Mouse (Mus musculus): Measurements from ENCODE around the gene Npl. TPM values are rescaled to one million over a fixed set of nuclear protein-coding genes. Genes with fewer than 3 reads are reported as not detected.

Npl gene
- polyA plus RNA-seq, 1 experiment from 2014 or later, result 14.3 TPM

DNA sequence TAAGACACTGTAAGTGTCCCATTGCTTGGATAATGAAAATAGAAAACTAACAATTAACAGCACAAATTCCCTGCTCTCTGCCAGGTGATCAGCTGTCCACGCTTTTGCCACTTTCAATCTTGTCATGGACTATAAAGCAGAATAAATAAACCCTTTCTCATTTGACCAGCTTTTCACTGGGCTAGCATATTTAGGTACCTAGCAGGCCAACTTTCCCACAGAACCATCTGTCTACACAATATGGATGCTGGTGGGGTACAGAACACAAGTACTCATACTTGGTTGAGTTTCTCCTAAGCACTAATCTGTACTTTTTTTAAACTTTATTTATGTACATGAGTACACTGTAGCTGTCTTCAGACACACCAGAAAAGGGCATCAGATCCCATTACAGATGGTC lies 70.5 kb downstream of the Npl start:
- no peaks in the 10 kb centered on the region for H3K27me3 ChIP-seq (ENCODE audit: control insufficient read depth, insufficient read depth, low read length)
- no peak overlapping the region for H3K9ac ChIP-seq (ENCODE audit: low read length)
- H3K27ac ChIP-seq (ENCODE audit: low read depth, low read length), result no peak overlapping the region
- WGBS, result 90% methylated on average over 1 of the region's 1 CpGs
- no peaks in the 10 kb centered on the region for H3K9me3 ChIP-seq (ENCODE audit: control insufficient read depth, low read length)
- H3K36me3 ChIP-seq (ENCODE audit: control insufficient read depth, insufficient read depth, low read length), result peaks cover 21% of the 10 kb centered on the region
- H3K4me2 ChIP-seq (ENCODE audit: low read depth, low read length, severe bottlenecking), result no peak overlapping the region
- no peak for DNase-seq (ENCODE audit: low spot score)
- no peak overlapping the region for H3K4me3 ChIP-seq (ENCODE audit: low read depth, low read length)
- no peak for ATAC-seq (replicated peaks; ENCODE audit: low FRiP score)
- H3K4me1 ChIP-seq (replicated peaks; ENCODE audit: control insufficient read depth, insufficient read depth, low read length), result no peaks in the 10 kb centered on the region

DNA sequence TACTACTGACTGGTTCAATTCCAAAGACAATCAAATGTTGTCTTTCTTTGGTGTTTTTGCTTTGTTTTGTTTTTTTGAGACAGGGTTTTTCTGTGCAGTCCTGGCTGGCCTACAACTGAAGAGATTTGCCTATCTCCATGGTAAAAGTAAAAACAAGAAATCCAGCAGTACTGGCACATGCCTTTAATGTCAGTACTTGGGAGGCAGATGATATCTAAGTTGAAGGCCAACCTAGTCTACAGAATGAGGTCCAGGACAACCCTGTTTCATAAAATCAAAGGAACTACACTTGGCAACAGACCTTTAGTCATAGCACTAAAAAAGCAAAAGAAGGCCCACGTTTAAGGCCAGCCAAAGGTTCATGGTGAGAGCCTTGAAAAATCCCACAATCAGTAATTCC lies 88.0 kb downstream of the Npl start:
- no peak overlapping the region for H3K9ac ChIP-seq (ENCODE audit: low read length)
- no peaks in the 10 kb centered on the region for H3K4me1 ChIP-seq (replicated peaks; ENCODE audit: control insufficient read depth, insufficient read depth, low read length)
- DNase-seq (ENCODE audit: low spot score) (no peak), ATAC-seq (replicated peaks; ENCODE audit: low FRiP score) (no peak)
- no peak overlapping the region for H3K4me2 ChIP-seq (ENCODE audit: low read depth, low read length, severe bottlenecking)
- peaks cover 28% of the 10 kb centered on the region for H3K36me3 ChIP-seq (ENCODE audit: control insufficient read depth, insufficient read depth, low read length)
- no peaks in the 10 kb centered on the region for H3K9me3 ChIP-seq (ENCODE audit: control insufficient read depth, low read length)
- H3K27ac ChIP-seq (ENCODE audit: low read depth, low read length), result no peak overlapping the region
- H3K4me3 ChIP-seq (ENCODE audit: low read depth, low read length), result no peak overlapping the region
- no peaks in the 10 kb centered on the region for H3K27me3 ChIP-seq (ENCODE audit: control insufficient read depth, insufficient read depth, low read length)
- WGBS, result 86% methylated on average over 1 of the region's 1 CpGs

DNA sequence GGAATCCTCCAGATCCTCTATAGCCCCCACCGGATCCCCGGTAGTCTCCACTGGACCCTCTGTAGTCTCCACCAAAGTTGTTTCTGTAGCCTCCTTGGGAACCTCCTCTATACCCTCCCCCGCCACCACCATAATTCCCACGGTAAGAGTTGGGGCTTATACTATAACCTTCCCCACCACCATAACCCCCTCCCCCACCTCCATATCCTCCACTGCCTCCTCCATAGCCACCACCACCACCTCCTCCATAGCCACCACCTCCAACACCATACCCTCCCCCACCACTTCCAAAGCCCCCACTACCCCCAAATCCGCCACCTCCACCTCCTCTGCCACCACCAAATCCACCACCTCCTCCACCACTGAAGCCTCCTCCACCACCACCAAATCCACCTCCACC lies 93.7 kb downstream of the Npl start:
- no peak overlapping the region for H3K4me3 ChIP-seq (ENCODE audit: low read depth, low read length)
- H3K9me3 ChIP-seq (ENCODE audit: control insufficient read depth, low read length), result no peaks in the 10 kb centered on the region
- no peak overlapping the region for H3K27ac ChIP-seq (ENCODE audit: low read depth, low read length)
- ATAC-seq (replicated peaks; ENCODE audit: low FRiP score) (peak; percentile 28; the same call in 1 of the 2 replicates), DNase-seq (ENCODE audit: low spot score) (no peak)
- no peaks in the 10 kb centered on the region for H3K27me3 ChIP-seq (ENCODE audit: control insufficient read depth, insufficient read depth, low read length)
- H3K4me2 ChIP-seq (ENCODE audit: low read depth, low read length, severe bottlenecking), result no peak overlapping the region
- no peak overlapping the region for H3K9ac ChIP-seq (ENCODE audit: low read length)
- H3K4me1 ChIP-seq (replicated peaks; ENCODE audit: control insufficient read depth, insufficient read depth, low read length), result no peaks in the 10 kb centered on the region
- peaks cover 13% of the 10 kb centered on the region for H3K36me3 ChIP-seq (ENCODE audit: control insufficient read depth, insufficient read depth, low read length)
- WGBS, result 90% methylated on average over 5 of the region's 5 CpGs

DNA sequence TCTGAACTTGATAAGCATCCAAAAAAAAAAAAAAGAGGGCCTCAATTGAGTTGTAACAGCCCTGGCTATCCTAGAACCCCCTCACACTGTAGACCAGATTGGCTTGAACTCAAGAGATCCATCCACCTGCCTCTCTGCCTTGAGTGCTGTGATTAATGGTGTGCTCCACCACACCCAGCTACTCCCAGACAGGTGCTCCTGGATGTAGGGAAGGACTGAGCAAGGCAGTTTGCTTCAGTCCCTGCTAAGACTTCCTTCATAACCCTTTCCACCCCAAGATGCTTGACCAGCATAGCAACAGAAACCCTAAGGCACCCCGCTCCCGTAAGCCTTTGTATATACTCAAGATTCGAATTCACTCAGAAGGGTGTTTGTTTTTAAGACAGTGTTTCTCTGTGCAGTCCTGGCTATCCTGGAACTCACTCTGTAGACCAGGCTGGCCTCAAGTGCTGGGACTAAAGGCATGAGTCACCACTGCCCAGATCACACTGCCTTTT lies 96.7 kb downstream of the Npl start:
- Histone ChIP-seq H3K9ac (ENCODE audit: low read length) (no peak overlapping the region), H3K27me3 (ENCODE audit: control insufficient read depth, insufficient read depth, low read length) (no peaks in the 10 kb centered on the region), H3K9me3 (ENCODE audit: control insufficient read depth, low read length) (no peaks in the 10 kb centered on the region), H3K36me3 (ENCODE audit: control insufficient read depth, insufficient read depth, low read length) (no peaks in the 10 kb centered on the region; the same call in 1 of the 2 replicates), H3K4me1 (replicated peaks; ENCODE audit: control insufficient read depth, insufficient read depth, low read length) (no peaks in the 10 kb centered on the region), H3K4me3 (ENCODE audit: low read depth, low read length) (no peak overlapping the region), H3K4me2 (ENCODE audit: low read depth, low read length, severe bottlenecking) (no peak overlapping the region), H3K27ac (ENCODE audit: low read depth, low read length) (no peak overlapping the region)
- DNase-seq (ENCODE audit: low spot score) (no peak), ATAC-seq (replicated peaks; ENCODE audit: low FRiP score) (no peak)
- WGBS, result 82% methylated on average over 3 of the region's 3 CpGs

Other genes starting within 250 kb of the Npl start
- 31.4 and 31.5 TPM in 2 replicates for gene Lamc1, start 217.3 kb downstream of the Npl start, polyA plus RNA-seq (2014; fragmentation: Nextera tagmentation; extraction: Ambion mirVana)
- gene Shcbp1l, start 124.9 kb downstream of the Npl start, polyA plus RNA-seq (2014; fragmentation: Nextera tagmentation; extraction: Ambion mirVana), result 0.19 and 0.37 TPM in 2 replicates
- gene Dhx9, start 62.4 kb downstream of the Npl start, polyA plus RNA-seq (2014; fragmentation: Nextera tagmentation; extraction: Ambion mirVana), result 27.5 and 29.5 TPM in 2 replicates
- 12.1 and 12.2 TPM in 2 replicates for gene Rgs8, start 103.0 kb upstream of the Npl start, polyA plus RNA-seq (2014; fragmentation: Nextera tagmentation; extraction: Ambion mirVana)
- 24.3 and 25.3 TPM in 2 replicates for gene Rgs16, start 190.3 kb upstream of the Npl start, polyA plus RNA-seq (2014; fragmentation: Nextera tagmentation; extraction: Ambion mirVana)
- gene Rnasel, start 199.4 kb upstream of the Npl start, polyA plus RNA-seq (2014; fragmentation: Nextera tagmentation; extraction: Ambion mirVana), result 19.3 and 19.5 TPM in 2 replicates

All from forebrain, embryonic 11.5 days (tissue).